1 mouse cellular context compared by ENCODE assay signal in the genomic region with DNA sequence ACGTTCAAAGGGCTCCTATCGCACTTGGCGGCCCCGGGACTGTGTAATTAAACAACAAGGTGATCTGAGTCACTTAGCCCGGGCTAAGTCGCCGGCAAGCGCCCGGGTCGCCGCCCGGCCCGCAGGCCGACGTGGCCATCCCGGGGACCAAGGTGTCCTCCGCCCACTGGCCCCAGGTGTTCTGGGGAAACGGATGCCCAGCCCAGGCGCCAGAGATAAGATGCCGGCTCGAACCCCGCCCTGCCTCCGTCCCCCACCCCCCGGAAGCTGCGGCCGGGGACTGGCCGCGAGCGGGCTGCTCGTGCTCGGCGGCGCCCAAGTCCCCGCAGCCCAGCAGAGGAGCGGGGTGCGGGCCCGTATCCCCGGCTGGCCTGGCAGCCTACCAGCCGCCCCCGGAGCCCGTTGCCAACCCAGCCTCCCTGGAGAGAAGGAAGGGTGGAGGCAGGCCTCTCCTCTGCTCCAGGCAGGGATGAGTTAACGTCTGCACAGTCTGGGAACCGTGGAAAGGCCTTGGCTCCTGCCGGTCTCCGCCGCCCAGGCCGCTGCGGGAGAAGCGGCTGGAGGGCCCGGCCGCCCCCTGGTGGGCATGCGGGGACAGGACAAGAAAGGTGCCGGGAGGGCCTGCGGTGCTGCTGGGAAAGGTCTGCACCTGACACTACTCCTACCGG.
TF ChIP-seq lines count a peak whose summit lies in the region.

No protein-coding gene starts in this region.

TF ChIP-seq in CH12.LX, 34 proteins besides CTCF, POLR2A, EP300 and RAD21:
- TF ChIP-seq MYC (IDR thresholded peaks at IDR 0.05; ENCODE audit: low read depth, low read length) (no peak), SIN3A (IDR thresholded peaks at IDR 0.05; ENCODE audit: low read length) (peak; percentile 58; the same call in 1 of the 2 replicates), TCF12 (IDR thresholded peaks at IDR 0.05; ENCODE audit: low read depth, low read length) (no peak), ELF1 (IDR thresholded peaks at IDR 0.05; ENCODE audit: low read depth, low read length) (peak; percentile 38; the same call in 1 of the 2 replicates), ZNF384 (IDR thresholded peaks at IDR 0.05; ENCODE audit: low read depth, low read length) (no peak), JUND (conservative IDR thresholded peaks at IDR 0.05; ENCODE audit: low read depth, low read length) (no peak), MXI1 (IDR thresholded peaks at IDR 0.05; ENCODE audit: low read depth, low read length) (peak; percentile 33; the same call in 1 of the 2 replicates), ZKSCAN1 (IDR thresholded peaks at IDR 0.05; ENCODE audit: borderline replicate concordance, low read depth, low read length) (no peak), SMC3 (IDR thresholded peaks at IDR 0.05; ENCODE audit: low read depth, low read length) (peak; percentile 99), KAT2A (IDR thresholded peaks at IDR 0.05; ENCODE audit: insufficient replicate concordance, low read length) (no peak), MAZ (IDR thresholded peaks at IDR 0.05; ENCODE audit: low read depth, low read length) (peak; percentile 70; the same call in 1 of the 2 replicates), HCFC1 (IDR thresholded peaks at IDR 0.05; ENCODE audit: low read depth, low read length) (no peak; the same call in 1 of the 2 replicates), MEF2A (IDR thresholded peaks at IDR 0.05; ENCODE audit: borderline replicate concordance, low read depth, low read length) (0 out of 2 replicates have a peak, but pooled peaks have one; percentile 19), ETS1 (conservative IDR thresholded peaks at IDR 0.05; ENCODE audit: low read depth, low read length) (0 out of 2 replicates have a peak, but pooled peaks have one; percentile 11), ZC3H11A (IDR thresholded peaks at IDR 0.05; ENCODE audit: low read depth, low read length) (peak; percentile 80), E2F4 (IDR thresholded peaks at IDR 0.05; ENCODE audit: insufficient replicate concordance, low read depth, low read length) (no peak), CHD2 (IDR thresholded peaks at IDR 0.05; ENCODE audit: low read length) (no peak), TBP (conservative IDR thresholded peaks at IDR 0.05; ENCODE audit: low read depth, low read length) (no peak), JUN (IDR thresholded peaks at IDR 0.05; ENCODE audit: insufficient read depth, low read depth, low read length) (no peak), MAFK (IDR thresholded peaks at IDR 0.05; ENCODE audit: insufficient replicate concordance, low read length) (no peak), POLR2AphosphoS2 (IDR thresholded peaks at IDR 0.05; ENCODE audit: low read depth, low read length) (no peak), MAX (IDR thresholded peaks at IDR 0.05; ENCODE audit: low read length) (no peak; the same call in 1 of the 2 replicates), ZMIZ1 (IDR thresholded peaks at IDR 0.05; ENCODE audit: low read depth, low read length) (no peak), NRF1 (IDR thresholded peaks at IDR 0.05; ENCODE audit: low read depth, low read length) (peak; percentile 48), CHD1 (IDR thresholded peaks at IDR 0.05; ENCODE audit: low read depth, low read length) (no peak; the same call in 1 of the 2 replicates), PAX5 (IDR thresholded peaks at IDR 0.05; ENCODE audit: low read length) (no peak), BHLHE40 (IDR thresholded peaks at IDR 0.05; ENCODE audit: low read depth, low read length) (peak; percentile 65; the same call in 1 of the 2 replicates), USF2 (conservative IDR thresholded peaks at IDR 0.05; ENCODE audit: low read depth, low read length) (no peak), USF1 (IDR thresholded peaks at IDR 0.05; ENCODE audit: low read depth, low read length) (no peak), RCOR1 (conservative IDR thresholded peaks at IDR 0.05; ENCODE audit: low read depth, low read length) (no peak), IRF4 (IDR thresholded peaks at IDR 0.05; ENCODE audit: low read depth, low read length) (peak; percentile 78), GABPA (IDR thresholded peaks at IDR 0.05; ENCODE audit: insufficient replicate concordance, low read depth, low read length) (no peak), UBTF (IDR thresholded peaks at IDR 0.05; ENCODE audit: low read depth, low read length) (peak; percentile 34; the same call in 1 of the 2 replicates), NELFE (IDR thresholded peaks at IDR 0.05; ENCODE audit: low read depth, low read length) (peak; percentile 42)
